13 mouse cellular contexts compared by ENCODE assay signal in the genomic region with DNA sequence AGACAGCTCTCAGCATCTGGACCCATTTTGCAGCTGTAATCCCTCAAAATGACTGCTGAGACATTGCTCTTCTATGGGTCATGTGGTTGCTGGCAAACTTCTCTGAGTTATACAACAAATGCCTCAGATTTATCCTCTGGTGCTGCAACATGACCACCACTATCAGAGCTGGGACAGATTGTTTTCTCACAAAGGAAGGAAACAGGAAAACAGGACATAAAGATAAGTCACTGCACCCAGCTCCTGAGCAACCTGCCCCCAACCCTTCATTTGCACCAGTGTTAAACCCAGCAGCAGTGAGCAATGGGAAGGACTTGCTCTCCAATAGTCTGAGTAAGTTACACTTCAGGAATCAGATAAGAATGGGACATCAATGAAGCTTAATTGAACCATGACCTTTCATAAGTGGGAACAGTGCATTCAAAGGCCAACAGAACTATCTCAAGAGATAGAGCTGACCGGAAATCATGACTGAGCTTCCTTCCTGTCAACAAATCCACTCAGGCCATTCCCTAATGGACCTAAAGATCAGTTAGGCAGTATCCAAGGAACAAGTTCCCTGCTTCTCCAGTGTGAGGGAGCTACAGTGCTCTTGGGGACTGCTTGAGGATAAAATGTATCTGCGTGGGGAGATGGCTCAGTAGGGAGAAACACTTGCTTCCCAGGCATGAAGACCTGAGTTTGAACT. TPM values are rescaled to one million over a fixed set of nuclear protein-coding genes. Genes with fewer than 3 reads are reported as not detected.
DNase-seq lines count a peak whose midpoint lies in the region; ATAC-seq and TF ChIP-seq lines count a peak whose summit lies in the region.
"Had no signal": no experiment of that assay in that cellular context is flagged by ENCODE, and none has a peak within 500 bp of the region (broad histone marks: within the 10 kb centered on the region; RNA-seq: fewer than 3 reads in every experiment).

No protein-coding gene starts in this region.

- no peak overlapping the region for H3K4me2 ChIP-seq in heart, embryonic 12.5 days
- no peak overlapping the region for H3K4me2 ChIP-seq in kidney, postnatal 0 days (ENCODE audit: low read length)
- H3K4me2 ChIP-seq in intestine, embryonic 15.5 days (replicated peaks): no peak overlapping the region
- H3K4me2 ChIP-seq in midbrain, embryonic 11.5 days: no peak overlapping the region

- peaks cover 3% of the 10 kb centered on the region; the same call in 1 of the 2 replicates for H3K9me3 ChIP-seq in heart, embryonic 12.5 days (replicated peaks)
- H3K9me3 ChIP-seq in kidney, postnatal 0 days (replicated peaks; ENCODE audit: low read length): no peaks in the 10 kb centered on the region
- no peaks in the 10 kb centered on the region for H3K9me3 ChIP-seq in intestine, embryonic 15.5 days
- no peaks in the 10 kb centered on the region for H3K9me3 ChIP-seq in midbrain, embryonic 11.5 days (ENCODE audit: control insufficient read depth, low read length)

- 37% methylated on average over 2 of the region's 2 CpGs for WGBS in heart, embryonic 12.5 days
- 67% methylated on average over 2 of the region's 2 CpGs for WGBS in kidney, postnatal 0 days
- 66% methylated on average over 2 of the region's 2 CpGs for WGBS in intestine, embryonic 15.5 days
- 85% methylated on average over 2 of the region's 2 CpGs for WGBS in midbrain, embryonic 11.5 days

- TF ChIP-seq CTCF in kidney, postnatal 0 days (IDR thresholded peaks at IDR 0.05; ENCODE audit: low read depth): no peak

- DNase-seq in kidney, adult 11 months: peak; percentile 26
- no peak for DNase-seq in kidney, adult 18-20 months
- peak; percentile 15 for DNase-seq in kidney, postnatal 0 days (ENCODE audit: low spot score)
- DNase-seq in lung, postnatal 14 days: peak; percentile 9
- DNase-seq in midbrain, embryonic 11.5 days (ENCODE audit: low spot score, missing footprints): no peak
- DNase-seq: adrenal gland, postnatal 25 days; right cerebral cortex, postnatal 25 days; thymus, postnatal 25 days had no signal

- no peak overlapping the region for H3K27ac ChIP-seq in heart, embryonic 12.5 days (ENCODE audit: poor library complexity, severe bottlenecking)
- no peak overlapping the region for H3K27ac ChIP-seq in kidney, postnatal 0 days
- H3K27ac ChIP-seq in intestine, embryonic 15.5 days: no peak overlapping the region
- H3K27ac ChIP-seq in midbrain, embryonic 11.5 days (ENCODE audit: low read depth, low read length): no peak overlapping the region
- H3K27ac ChIP-seq: macrophage had no signal

- H3K36me3 ChIP-seq in heart, embryonic 12.5 days: no peaks in the 10 kb centered on the region
- no peaks in the 10 kb centered on the region for H3K36me3 ChIP-seq in kidney, postnatal 0 days (ENCODE audit: insufficient read depth, low read length)
- no peaks in the 10 kb centered on the region for H3K36me3 ChIP-seq in intestine, embryonic 15.5 days
- no peaks in the 10 kb centered on the region for H3K36me3 ChIP-seq in midbrain, embryonic 11.5 days (ENCODE audit: control insufficient read depth, insufficient read depth, low read length)

- no peaks in the 10 kb centered on the region for H3K4me1 ChIP-seq in heart, embryonic 12.5 days (replicated peaks)
- no peaks in the 10 kb centered on the region for H3K4me1 ChIP-seq in kidney, postnatal 0 days (replicated peaks; ENCODE audit: insufficient read depth, low read length)
- H3K4me1 ChIP-seq in intestine, embryonic 15.5 days (replicated peaks): no peaks in the 10 kb centered on the region
- H3K4me1 ChIP-seq in midbrain, embryonic 11.5 days (ENCODE audit: control insufficient read depth, insufficient read depth, low read length): no peaks in the 10 kb centered on the region

- H3K9ac ChIP-seq in heart, embryonic 12.5 days: no peak overlapping the region
- no peak overlapping the region for H3K9ac ChIP-seq in kidney, postnatal 0 days (ENCODE audit: low read depth, low read length)
- no peak overlapping the region for H3K9ac ChIP-seq in intestine, embryonic 15.5 days
- H3K9ac ChIP-seq in midbrain, embryonic 11.5 days (ENCODE audit: low read length): no peak overlapping the region

- no peak overlapping the region for H3K4me3 ChIP-seq in heart, embryonic 12.5 days
- H3K4me3 ChIP-seq in kidney, postnatal 0 days (replicated peaks; ENCODE audit: low read depth, low read length): no peak overlapping the region
- no peak overlapping the region for H3K4me3 ChIP-seq in intestine, embryonic 15.5 days (replicated peaks)
- H3K4me3 ChIP-seq in midbrain, embryonic 11.5 days (ENCODE audit: low read depth, low read length): no peak overlapping the region

- ATAC-seq in heart, embryonic 12.5 days (ENCODE audit: insufficient number of reproducible peaks, low FRiP score): peak; percentile 61
- no peak for ATAC-seq in kidney, postnatal 0 days (replicated peaks; ENCODE audit: low FRiP score, low read depth)
- ATAC-seq in intestine, embryonic 15.5 days: no peak
- ATAC-seq in midbrain, embryonic 11.5 days (ENCODE audit: low FRiP score): no peak

- H3K27me3 ChIP-seq in heart, embryonic 12.5 days (replicated peaks): no peaks in the 10 kb centered on the region
- no peaks in the 10 kb centered on the region for H3K27me3 ChIP-seq in kidney, postnatal 0 days (ENCODE audit: insufficient read depth, low read length)
- no peaks in the 10 kb centered on the region for H3K27me3 ChIP-seq in intestine, embryonic 15.5 days (replicated peaks)
- no peaks in the 10 kb centered on the region for H3K27me3 ChIP-seq in midbrain, embryonic 11.5 days (ENCODE audit: control insufficient read depth, insufficient read depth, low read length)

RNA-seq across cellular contexts. Expression of a gene that starts 17.2 kb away (rescaled TPM):
- polyA plus RNA-seq in heart, embryonic 12.5 days (2016; fragmentation: Nextera tagmentation; extraction: Ambion mirVana): not detected in 2 replicates
- polyA plus RNA-seq in kidney, postnatal 0 days (2015; fragmentation: Nextera tagmentation; extraction: Ambion mirVana): 49.7 and 50.6 TPM in 2 replicates
- polyA plus RNA-seq in intestine, embryonic 15.5 days (2015; fragmentation: Nextera tagmentation; extraction: Ambion mirVana): not detected in 2 replicates
- polyA plus RNA-seq in midbrain, embryonic 11.5 days (2014; fragmentation: Nextera tagmentation; extraction: Ambion mirVana): not detected in 2 replicates
- polyA plus RNA-seq: hindbrain, embryonic 11.5 days; macrophage; stomach, embryonic 14.5 days had no signal

RNA-seq across cellular contexts. Expression of a gene that starts 28.2 kb away (rescaled TPM):
- not detected in 2 replicates for polyA plus RNA-seq in heart, embryonic 12.5 days (2016; fragmentation: Nextera tagmentation; extraction: Ambion mirVana)
- 34.7 and 35.5 TPM in 2 replicates for polyA plus RNA-seq in kidney, postnatal 0 days (2015; fragmentation: Nextera tagmentation; extraction: Ambion mirVana)
- 0.06 and 0.15 TPM in 2 replicates for polyA plus RNA-seq in intestine, embryonic 15.5 days (2015; fragmentation: Nextera tagmentation; extraction: Ambion mirVana)
- not detected in 2 replicates for polyA plus RNA-seq in midbrain, embryonic 11.5 days (2014; fragmentation: Nextera tagmentation; extraction: Ambion mirVana)
- polyA plus RNA-seq: hindbrain, embryonic 11.5 days; macrophage; stomach, embryonic 14.5 days had no signal

RNA-seq across cellular contexts. Expression of a gene that starts 50.3 kb away (rescaled TPM):
- polyA plus RNA-seq in heart, embryonic 12.5 days (2016; fragmentation: Nextera tagmentation; extraction: Ambion mirVana): not detected in 2 replicates
- 2.3 and 2.5 TPM in 2 replicates for polyA plus RNA-seq in kidney, postnatal 0 days (2015; fragmentation: Nextera tagmentation; extraction: Ambion mirVana)
- polyA plus RNA-seq in intestine, embryonic 15.5 days (2015; fragmentation: Nextera tagmentation; extraction: Ambion mirVana): not detected in 2 replicates
- polyA plus RNA-seq in midbrain, embryonic 11.5 days (2014; fragmentation: Nextera tagmentation; extraction: Ambion mirVana): not detected in 2 replicates
- polyA plus RNA-seq: hindbrain, embryonic 11.5 days; macrophage; stomach, embryonic 14.5 days had no signal

RNA-seq across cellular contexts. Expression of a gene that starts 54.5 kb away (rescaled TPM):
- polyA plus RNA-seq in heart, embryonic 12.5 days (2016; fragmentation: Nextera tagmentation; extraction: Ambion mirVana): not detected in 2 replicates
- polyA plus RNA-seq in kidney, postnatal 0 days (2015; fragmentation: Nextera tagmentation; extraction: Ambion mirVana): 0.24 TPM in 1 of 2 replicates, not detected in the other
- not detected in 2 replicates for polyA plus RNA-seq in intestine, embryonic 15.5 days (2015; fragmentation: Nextera tagmentation; extraction: Ambion mirVana)
- polyA plus RNA-seq in midbrain, embryonic 11.5 days (2014; fragmentation: Nextera tagmentation; extraction: Ambion mirVana): not detected in 2 replicates
- polyA plus RNA-seq: hindbrain, embryonic 11.5 days; macrophage; stomach, embryonic 14.5 days had no signal

Comparison
In these comparisons a context has a peak if more than half of its experiments do, and no peak if none do; other contexts are left out.
1. DNase-seq: peak in kidney, adult 11 months (single experiment), kidney, postnatal 0 days (single experiment) and lung, postnatal 14 days (single experiment); none in kidney, adult 18-20 months (single experiment) and midbrain, embryonic 11.5 days (single experiment).
2. RNA of a gene that starts 17.2 kb away (polyA plus RNA-seq): 49.7 to 50.6 TPM in kidney, postnatal 0 days; not detected in heart, embryonic 12.5 days, not detected in intestine, embryonic 15.5 days and not detected in midbrain, embryonic 11.5 days; every median in the first group is over 10 times any median in the second.
3. RNA of a gene that starts 28.2 kb away (polyA plus RNA-seq): 34.7 to 35.5 TPM in kidney, postnatal 0 days; 0.06 to 0.15 TPM in intestine, embryonic 15.5 days, not detected in heart, embryonic 12.5 days and not detected in midbrain, embryonic 11.5 days; every median in the first group is over 10 times any median in the second.